Mouse (Mus musculus) urinary bladder, postnatal 0 days (tissue): ENCODE results near the gene Chd1. TPM values are rescaled to one million over a fixed set of nuclear protein-coding genes. Genes with fewer than 3 reads are reported as not detected.

Experiments
- polyA plus RNA-seq: library from polyadenylated mRNA; unstranded; fragments of >200 nt; fragmentation: Nextera tagmentation; extraction: Ambion mirVana; gene quantifications from 2 replicates; pipeline ENCODE4 v1.2.1, GENCODE M21; 2015

Chd1 gene
- polyA plus RNA-seq, result 14.2 and 15.4 TPM in 2 replicates

GRCm38 (mm10) chr17:15704475-15705300 lies at the start of gene Chd1:
TSS of gene Chd1 (plus strand) at chr17:15704967.

Other genes starting within 250 kb of the Chd1 start
- gene Psmb1, start 205.2 kb upstream of the Chd1 start, polyA plus RNA-seq, result 205 and 219 TPM in 2 replicates
- gene Tbp, start 205.1 kb upstream of the Chd1 start, polyA plus RNA-seq, result 17.7 and 19.2 TPM in 2 replicates
- gene Pdcd2, start 177.7 kb upstream of the Chd1 start, polyA plus RNA-seq, result 25.5 and 26.4 TPM in 2 replicates
- 0.93 and 1.0 TPM in 2 replicates for gene Prdm9, start 140.6 kb upstream of the Chd1 start, polyA plus RNA-seq
- gene Rgmb, start 126.1 kb downstream of the Chd1 start, polyA plus RNA-seq, result 20.1 and 23.0 TPM in 2 replicates